Mouse (Mus musculus) midbrain, embryonic 16.5 days (tissue): ENCODE measurements at regions not wholly inside any gene's neighbourhood (a gene's known extent, or its start where the extent isn't known, plus 50 kb on each side); places are given as distances from the start of the nearest gene placed in this dataset.

Experiments
- ATAC-seq: fragments of 200-750 bp; cut with Nextera tagmentation; 2 replicates; pipeline ENCODE4 v1.8.0; 2017; ENCODE audit warnings: moderate TSS enrichment
- H3K27ac ChIP-seq: fragments of 300-500 bp; sonication (generic); 2 replicates; pipeline ENCODE4 v1.5.1; 2014; ENCODE audit warnings: mild to moderate bottlenecking, low read length, mixed read lengths
- H3K27me3 ChIP-seq: fragments of 300-500 bp; sonication (generic); 2 replicates; pipeline ENCODE4 v1.6.1; 2014; ENCODE audit warnings: low read depth, low read length, mixed read lengths; ENCODE audit not compliant: control insufficient read depth, insufficient read depth
- H3K36me3 ChIP-seq: fragments of 300-500 bp; sonication (generic); 2 replicates; pipeline ENCODE4 v1.6.1; 2014; ENCODE audit warnings: mild to moderate bottlenecking, low read length, moderate library complexity, mixed read lengths; ENCODE audit not compliant: control insufficient read depth, insufficient read depth
- H3K4me1 ChIP-seq: fragments of 300-500 bp; sonication (generic); 2 replicates; pipeline ENCODE4 v1.6.1; 2014; ENCODE audit warnings: mild to moderate bottlenecking, low read length, mixed read lengths; ENCODE audit not compliant: control insufficient read depth, insufficient read depth
- H3K4me2 ChIP-seq: fragments of 300-500 bp; sonication (generic); 2 replicates; pipeline ENCODE4 v1.6.1; 2014; ENCODE audit warnings: mild to moderate bottlenecking, low read length, mixed read lengths
- H3K4me3 ChIP-seq: fragments of 300-500 bp; sonication (generic); 2 replicates; pipeline ENCODE4 v1.5.1; 2014; ENCODE audit warnings: low read depth, mild to moderate bottlenecking, low read length, moderate library complexity, mixed read lengths
- H3K9ac ChIP-seq: fragments of 300-500 bp; sonication (generic); 2 replicates; pipeline ENCODE4 v1.6.1; 2014; ENCODE audit warnings: low read depth, low read length, mixed read lengths
- H3K9me3 ChIP-seq: fragments of 300-500 bp; sonication (generic); replicated peaks from 2 replicates; pipeline ENCODE4 v1.6.1; 2014; ENCODE audit warnings: mild to moderate bottlenecking, low read length, mixed read lengths; ENCODE audit not compliant: control insufficient read depth, poor library complexity, severe bottlenecking
- WGBS: fragments of 180-500 bp; shearing (Covaris S2); extraction: QIAGEN DNeasy Blood & Tissue Kit; methylation state at CpG from one replicate; pipeline ENCODE4 v1.1.7; 2014; 5-methylcytosine and 5-hydroxymethylcytosine counted together

- H3K9ac ChIP-seq, result no peak overlapping the region
- H3K27ac ChIP-seq, result no peak overlapping the region
- no peaks in the 10 kb centered on the region for H3K9me3 ChIP-seq
- no peak for ATAC-seq
- no peak overlapping the region for H3K4me2 ChIP-seq
- no peak overlapping the region for H3K4me3 ChIP-seq
- no peaks in the 10 kb centered on the region for H3K36me3 ChIP-seq
- WGBS, result 32% methylated on average over 3 of the region's 3 CpGs
- no peaks in the 10 kb centered on the region; the same call in 1 of the 2 replicates for H3K27me3 ChIP-seq
- peaks cover 14% of the 10 kb centered on the region; the same call in 1 of the 2 replicates for H3K4me1 ChIP-seq
Measured at GRCm38 (mm10) chr13:73033055-73033454, 227.2 kb upstream of the Irx4 start.

GRCm38 (mm10) chr13:73034065-73034831 is 226.0 kb upstream of the Irx4 start:
- H3K27ac ChIP-seq, result peak overlapping the region; percentile 13; the same call in 1 of the 2 replicates

DNA sequence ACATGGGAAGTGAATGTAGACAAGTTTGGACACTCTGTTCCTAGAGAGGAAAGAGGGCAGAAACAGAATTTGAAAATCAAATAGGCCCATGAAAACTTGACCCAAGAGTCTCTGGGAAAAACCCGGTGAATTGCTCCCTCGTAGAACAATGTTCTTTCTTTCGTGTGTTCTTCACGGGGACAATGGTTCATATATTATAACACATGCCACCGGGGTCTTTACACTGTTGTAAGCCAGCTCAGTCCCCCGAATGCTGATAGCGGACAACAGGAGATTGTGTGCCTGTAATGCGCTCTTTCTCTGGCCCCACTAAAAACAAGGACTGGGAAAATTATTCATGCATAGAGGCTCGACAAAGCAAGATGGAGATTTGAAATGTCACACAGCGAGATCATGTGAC is 225.4 kb upstream of the Irx4 start:
- peak; percentile 59; the same call in 1 of the 2 replicates for ATAC-seq
- H3K4me3 ChIP-seq, result no peak overlapping the region
- H3K27me3 ChIP-seq, result peaks cover 7% of the 10 kb centered on the region; the same call in 1 of the 2 replicates
- no peak overlapping the region for H3K27ac ChIP-seq
- H3K4me1 ChIP-seq, result peaks cover 14% of the 10 kb centered on the region; the same call in 1 of the 2 replicates
- 10% methylated on average over 10 of the region's 10 CpGs for WGBS
- H3K9me3 ChIP-seq, result no peaks in the 10 kb centered on the region
- H3K36me3 ChIP-seq, result no peaks in the 10 kb centered on the region
- H3K9ac ChIP-seq, result no peak overlapping the region
- no peak overlapping the region for H3K4me2 ChIP-seq

More at GRCm38 (mm10) chr13:73034065-73034831, 226.0 kb upstream of the Irx4 start:
- Histone ChIP-seq H3K36me3 (no peaks in the 10 kb centered on the region), H3K4me2 (no peak overlapping the region), H3K4me3 (no peak overlapping the region), H3K27me3 (peaks cover 7% of the 10 kb centered on the region; the same call in 1 of the 2 replicates), H3K9ac (no peak overlapping the region), H3K4me1 (peaks cover 14% of the 10 kb centered on the region; the same call in 1 of the 2 replicates), H3K9me3 (no peaks in the 10 kb centered on the region)
- peak; percentile 95 for ATAC-seq
- 9% methylated on average over 10 of the region's 10 CpGs for WGBS

- Histone ChIP-seq H3K4me2 (no peak overlapping the region), H3K36me3 (no peaks in the 10 kb centered on the region), H3K9me3 (no peaks in the 10 kb centered on the region), H3K27ac (peak overlapping the region; percentile 63), H3K4me3 (no peak overlapping the region), H3K4me1 (peaks cover 14% of the 10 kb centered on the region; the same call in 1 of the 2 replicates), H3K27me3 (peaks cover 7% of the 10 kb centered on the region; the same call in 1 of the 2 replicates), H3K9ac (no peak overlapping the region)
- WGBS, result 26% methylated on average over 2 of the region's 2 CpGs
- ATAC-seq, result no peak
Measured at GRCm38 (mm10) chr13:73035336-73035940, 224.8 kb upstream of the Irx4 start.

DNA sequence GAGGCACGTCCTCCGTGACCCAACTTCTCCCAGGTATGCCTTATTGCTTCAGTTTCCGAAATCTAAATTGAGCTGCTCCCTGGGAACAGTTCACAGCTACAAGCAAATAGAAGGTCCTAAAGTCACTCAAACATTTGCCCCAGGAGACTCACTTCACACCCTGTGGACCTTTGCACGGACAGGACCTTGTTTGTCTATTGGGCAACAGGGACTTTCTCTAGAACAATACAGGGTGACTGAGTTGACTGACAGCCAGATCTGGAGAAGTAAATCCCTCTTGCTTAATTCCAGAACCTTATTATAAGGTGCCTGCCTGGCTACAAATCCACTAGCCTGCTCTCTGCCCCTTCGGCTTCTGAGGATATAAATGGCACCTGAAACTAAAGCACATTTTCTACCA is 220.5 kb upstream of the Irx4 start:
- Histone ChIP-seq H3K27me3 (peaks cover 7% of the 10 kb centered on the region; the same call in 1 of the 2 replicates), H3K9ac (no peak overlapping the region), H3K36me3 (no peaks in the 10 kb centered on the region), H3K27ac (no peak overlapping the region), H3K4me3 (no peak overlapping the region), H3K9me3 (no peaks in the 10 kb centered on the region), H3K4me1 (peaks cover 21% of the 10 kb centered on the region), H3K4me2 (no peak overlapping the region)
- no peak for ATAC-seq
- WGBS, result 73% methylated on average over 5 of the region's 5 CpGs

GRCm38 (mm10) chr13:73041233-73042040 is 218.8 kb upstream of the Irx4 start:
- Histone ChIP-seq H3K4me1 (peaks cover 15% of the 10 kb centered on the region), H3K4me2 (0 out of 2 replicates have a peak overlapping the region, but pooled peaks have one; percentile 15), H3K9me3 (no peaks in the 10 kb centered on the region), H3K36me3 (no peaks in the 10 kb centered on the region), H3K4me3 (no peak overlapping the region), H3K27ac (no peak overlapping the region), H3K9ac (no peak overlapping the region; the same call in 1 of the 2 replicates), H3K27me3 (peaks cover 7% of the 10 kb centered on the region; the same call in 1 of the 2 replicates)
- ATAC-seq, result peak; percentile 88
- 20% methylated on average over 14 of the region's 14 CpGs for WGBS

DNA sequence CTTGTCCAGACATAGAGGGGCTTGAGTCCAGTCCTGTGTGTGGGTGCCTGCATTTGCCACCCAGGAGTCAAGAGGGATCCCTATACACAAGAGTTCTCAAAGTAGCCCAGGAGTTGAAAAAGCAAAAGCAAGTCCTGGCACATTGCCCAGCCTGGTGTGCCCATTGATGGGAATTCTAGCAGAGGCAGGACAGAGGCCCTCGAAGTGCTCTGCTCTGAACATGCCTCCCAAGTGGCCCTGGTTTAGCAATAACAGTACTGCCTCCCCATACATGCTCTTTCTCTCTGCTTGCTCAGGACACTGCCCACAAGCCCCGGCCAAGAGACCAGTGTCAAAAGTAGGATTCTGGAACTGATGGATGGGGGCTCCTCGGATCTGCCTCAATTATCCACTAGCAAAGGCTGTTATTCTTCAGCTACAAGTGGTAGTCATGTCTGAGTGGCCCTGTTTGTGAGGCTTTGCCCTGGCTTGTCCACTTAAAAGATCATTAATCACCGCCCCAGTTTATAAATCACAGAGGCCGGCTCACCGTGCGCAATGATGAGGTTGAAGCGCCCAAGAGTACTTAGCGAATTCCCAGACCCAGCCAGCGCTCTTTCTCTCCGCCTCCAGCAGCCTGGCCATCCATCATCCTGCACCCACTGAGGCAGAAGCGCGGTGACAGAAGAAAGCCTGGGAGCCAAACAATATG is 190.3 kb upstream of the Irx4 start:
- WGBS, result 45% methylated on average over 13 of the region's 13 CpGs
- no peak overlapping the region for H3K4me3 ChIP-seq
- no peak for ATAC-seq
- no peaks in the 10 kb centered on the region for H3K36me3 ChIP-seq
- no peak overlapping the region for H3K9ac ChIP-seq
- H3K9me3 ChIP-seq, result no peaks in the 10 kb centered on the region
- no peaks in the 10 kb centered on the region for H3K27me3 ChIP-seq
- no peak overlapping the region for H3K27ac ChIP-seq
- H3K4me2 ChIP-seq, result no peak overlapping the region
- H3K4me1 ChIP-seq, result no peaks in the 10 kb centered on the region; the same call in 1 of the 2 replicates

GRCm38 (mm10) chr13:73070531-73070908 is 189.8 kb upstream of the Irx4 start:
- ATAC-seq, result no peak
- WGBS, result 29% methylated on average over 7 of the region's 7 CpGs

More at GRCm38 (mm10) chr13:73070531-73070908, 189.8 kb upstream of the Irx4 start:
- no peak overlapping the region for H3K27ac ChIP-seq
- no peaks in the 10 kb centered on the region for H3K27me3 ChIP-seq
- H3K4me3 ChIP-seq, result no peak overlapping the region
- H3K9ac ChIP-seq, result no peak overlapping the region
- no peaks in the 10 kb centered on the region; the same call in 1 of the 2 replicates for H3K4me1 ChIP-seq
- no peaks in the 10 kb centered on the region for H3K9me3 ChIP-seq
- H3K4me2 ChIP-seq, result no peak overlapping the region
- no peaks in the 10 kb centered on the region for H3K36me3 ChIP-seq
